Mouse (Mus musculus) Patski (cell line): ENCODE data around the gene 2410004B18Rik. TPM values are rescaled to one million over a fixed set of nuclear protein-coding genes. Genes with fewer than 3 reads are reported as not detected.
A peak's percentile ranks its signal among the peaks of the same experiment; 100 is the strongest.
"Not testable (repeated sequence)": the region's sequence is repeated elsewhere in the genome, so short reads cannot be mapped to it uniquely, and the experiment has no call there.

Source experiments
- ATAC-seq: fragments of 100-300 bp; one replicate; pipeline ENCODE4 v1.8.0; 2021
- CTCF ChIA-PET: fragments of 350-600 bp; sonication (Branson Sonifier 250); formaldehyde crosslinking; loops from one replicate; lab custom pipeline; 2022; ENCODE audit warnings: inconsistent platforms; lab: Charles Lee
- POLR2A ChIA-PET: fragments of 350-600 bp; sonication (Branson Sonifier 250); formaldehyde crosslinking; loops from one replicate; lab custom pipeline; 2022; ENCODE audit warnings: antibody characterized with exemption, inconsistent platforms; lab: Charles Lee
- DNase-seq: peaks from one replicate; pipeline ENCODE4 v3.0.0-alpha.2; 2011; ENCODE audit warnings: low read depth, low spot score
- H3K27me3 ChIP-seq: fragments of 371-371 bp; one replicate; pipeline ENCODE4 v1.5.1; 2021
- CTCF ChIP-seq: fragments of 100-300 bp; IDR thresholded peaks from one replicate; pipeline ENCODE4 v1.5.1; 2021
- in situ Hi-C: fragments of 300-500 bp; cut with MboI; formaldehyde crosslinking; loops from 3 replicates; pipeline ENCODE4 v1.11.1; 2018; ENCODE audit warnings: low pct_unique_long_range_greater_than_20kb, mixed read lengths
- polyA plus RNA-seq: library from polyadenylated mRNA; unstranded; gene quantifications from one replicate; pipeline ENCODE4 v1.2.3, GENCODE M21; 2021

2410004B18Rik gene
- polyA plus RNA-seq, 1 experiment from 2014 or later: 44.8 TPM

GRCm38 (mm10) chr3:145962411-145962810, 24.6 kb downstream of the 2410004B18Rik start:
- in situ Hi-C loops: no loop called here
- ChIA-PET CTCF (interaction anchor here (1.5 to 2.9 kb wide), 2 partner anchors 13 to 215 kb away, joined by 4 to 13 read pairs; no protein-coding TSS in a partner anchor), POLR2A (interaction anchor here (1.0 kb wide), 1 partner anchor 29 kb away, joined by 3 read pairs; no protein-coding TSS in a partner anchor)
- no peaks in the 10 kb centered on the region for H3K27me3 ChIP-seq
- no peak for DNase-seq
- no peak for TF ChIP-seq CTCF
- ATAC-seq: no peak

- no peaks in the 10 kb centered on the region for H3K27me3 ChIP-seq
- DNase-seq: peak; percentile 59
- in situ Hi-C loops: no loop called here
- ATAC-seq: peak; percentile 89
- ChIA-PET CTCF (interaction anchor here (1.2 to 2.9 kb wide), 4 partner anchors 14 to 214 kb away, joined by 3 to 13 read pairs (median 4); no protein-coding TSS in a partner anchor), POLR2A (interaction anchor here (1.0 kb wide), 1 partner anchor 28 kb away, joined by 3 read pairs; no protein-coding TSS in a partner anchor)
- no peak for TF ChIP-seq CTCF
These were observed 25.5 kb downstream of the 2410004B18Rik start for GRCm38 (mm10) chr3:145963101-145964017.

GRCm38 (mm10) chr3:145964018-145964387, 26.2 kb downstream of the 2410004B18Rik start:
- in situ Hi-C loops: no loop called here
- TF ChIP-seq CTCF: no peak
- H3K27me3 ChIP-seq: no peaks in the 10 kb centered on the region
- DNase-seq: no peak
- no peak for ATAC-seq
- POLR2A ChIA-PET: interaction anchor here (0.6 kb wide), 1 partner anchor 1600 kb away, joined by 4 read pairs; no protein-coding TSS in a partner anchor
- CTCF ChIA-PET: interaction anchor here (0.8 to 2.9 kb wide), 4 partner anchors 14 to 26 kb away, joined by 3 to 13 read pairs (median 3); no protein-coding TSS in a partner anchor

- no peak for ATAC-seq
- in situ Hi-C loops: no loop called here
- no peak for TF ChIP-seq CTCF
- no peaks in the 10 kb centered on the region for H3K27me3 ChIP-seq
- CTCF ChIA-PET: interaction anchor here (0.8 to 2.9 kb wide), 3 partner anchors 15 to 23 kb away, joined by 3 to 13 read pairs (median 3); no protein-coding TSS in a partner anchor
- DNase-seq: no peak
- POLR2A ChIA-PET: interaction anchor here (0.5 to 0.6 kb wide), 2 partner anchors 45 to 1601 kb away, joined by 3 to 4 read pairs; no protein-coding TSS in a partner anchor
These were observed 26.7 kb downstream of the 2410004B18Rik start for GRCm38 (mm10) chr3:145964473-145964872.

- CTCF ChIA-PET: interaction anchor here (1.0 to 1.7 kb wide), 2 partner anchors 16 to 24 kb away, joined by 4 to 5 read pairs; no protein-coding TSS in a partner anchor
- H3K27me3 ChIP-seq, DNase-seq, ATAC-seq, POLR2A ChIA-PET, in situ Hi-C loops: not testable (repeated sequence)
These were observed 27.8 kb downstream of the 2410004B18Rik start for GRCm38 (mm10) chr3:145965583-145965982.

- in situ Hi-C loops: no loop called here
- DNase-seq (no peak), ATAC-seq (no peak)
- CTCF ChIA-PET: interaction anchor here (1.7 to 2.1 kb wide), 5 partner anchors 9 to 211 kb away, joined by 5 to 8 read pairs (median 7); no protein-coding TSS in a partner anchor
- POLR2A ChIA-PET: no interaction called here
- no peak for TF ChIP-seq CTCF
- no peaks in the 10 kb centered on the region for H3K27me3 ChIP-seq
These were observed 29.0 kb downstream of the 2410004B18Rik start for GRCm38 (mm10) chr3:145966806-145967205.

GRCm38 (mm10) chr3:145969031-145969501, 31.3 kb downstream of the 2410004B18Rik start:
- TF ChIP-seq CTCF: no peak
- no peaks in the 10 kb centered on the region for H3K27me3 ChIP-seq
- in situ Hi-C loops: no loop called here
- no peak for DNase-seq
- peak; percentile 38 for ATAC-seq
- CTCF ChIA-PET: interaction anchor here (1.0 kb wide), 1 partner anchor 156 kb away, joined by 3 read pairs; no protein-coding TSS in a partner anchor
- POLR2A ChIA-PET: interaction anchor here (0.6 kb wide), 1 partner anchor 470 kb away, joined by 5 read pairs; no protein-coding TSS in a partner anchor

GRCm38 (mm10) chr3:145971501-145971900, 33.7 kb downstream of the 2410004B18Rik start:
- no peak for TF ChIP-seq CTCF
- in situ Hi-C loops: no loop called here
- ChIA-PET CTCF (interaction anchor here (0.9 to 1.2 kb wide), 2 partner anchors 9 to 206 kb away, joined by 3 to 4 read pairs; no protein-coding TSS in a partner anchor), POLR2A (no interaction called here)
- no peak for ATAC-seq
- no peak for DNase-seq
- H3K27me3 ChIP-seq: no peaks in the 10 kb centered on the region

- DNase-seq (no peak), ATAC-seq (no peak)
- no peaks in the 10 kb centered on the region for H3K27me3 ChIP-seq
- POLR2A ChIA-PET: no interaction called here
- CTCF ChIA-PET: interaction anchor here (1.5 kb wide), 1 partner anchor 19 kb away, joined by 5 read pairs; no protein-coding TSS in a partner anchor
- in situ Hi-C loops: no loop called here
- no peak for TF ChIP-seq CTCF
These were observed 37.2 kb downstream of the 2410004B18Rik start for GRCm38 (mm10) chr3:145974986-145975385.

- in situ Hi-C loops: no loop called here
- ATAC-seq: no peak
These were observed 47.6 kb downstream of the 2410004B18Rik start for GRCm38 (mm10) chr3:145985333-145985925.

More at GRCm38 (mm10) chr3:145985333-145985925, 47.6 kb downstream of the 2410004B18Rik start:
- POLR2A ChIA-PET: no interaction called here
- DNase-seq: no peak
- CTCF ChIA-PET: interaction anchor here (1.6 to 1.7 kb wide), 2 partner anchors 36 to 192 kb away, joined by 5 to 8 read pairs; no protein-coding TSS in a partner anchor
- TF ChIP-seq CTCF: no peak
- H3K27me3 ChIP-seq: no peaks in the 10 kb centered on the region
